ENCODE assay signal across 9 mouse cellular contexts in the genomic region with DNA sequence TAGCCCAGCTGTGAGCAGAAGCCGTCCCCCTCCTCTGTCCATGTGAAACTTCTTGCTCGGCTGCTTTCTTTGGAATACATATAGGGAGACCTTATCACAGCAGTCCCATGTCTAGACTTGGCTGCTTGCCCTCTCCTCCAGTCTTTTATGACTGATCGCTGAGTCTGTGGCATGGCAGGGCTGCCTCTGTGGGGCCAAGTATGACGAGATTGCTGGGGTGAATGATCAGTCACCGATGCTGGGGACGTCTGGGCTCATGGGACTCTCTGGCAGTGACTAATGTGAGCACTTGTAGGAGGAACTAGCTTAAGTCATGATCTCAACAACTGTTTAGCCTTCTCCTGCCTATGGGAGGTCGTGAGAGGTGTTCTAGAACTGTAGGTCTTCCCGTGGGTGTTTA. TPM values are rescaled to one million over a fixed set of nuclear protein-coding genes. Genes with fewer than 3 reads are reported as not detected.
A peak's percentile ranks its signal among the peaks of the same experiment; 100 is the strongest.
DNase-seq lines count a peak whose midpoint lies in the region; ATAC-seq and TF ChIP-seq lines count a peak whose summit lies in the region.
"Had no signal": no experiment of that assay in that cellular context is flagged by ENCODE, and none has a peak within 500 bp of the region (broad histone marks: within the 10 kb centered on the region; RNA-seq: fewer than 3 reads in every experiment).

No protein-coding gene starts in this region.

- no peak for TF ChIP-seq RAD21 in CH12.LX (IDR thresholded peaks at IDR 0.05; ENCODE audit: low read depth, low read length)

- H3K9me3 ChIP-seq in CH12.LX (replicated peaks; ENCODE audit: low read length) = no peaks in the 10 kb centered on the region
- H3K9me3 ChIP-seq in hindbrain, postnatal 0 days (ENCODE audit: low read length) = no peaks in the 10 kb centered on the region
- no peaks in the 10 kb centered on the region for H3K9me3 ChIP-seq in forebrain, embryonic 13.5 days (replicated peaks)

- H3K4me3 ChIP-seq in CH12.LX (replicated peaks in 1 of 3; ENCODE audit: low read depth in 2 of 3, low read length in 2 of 3, poor library complexity in 1 of 3) = no peak overlapping the region
- H3K4me3 ChIP-seq in hindbrain, postnatal 0 days (ENCODE audit: low read length) = no peak overlapping the region
- no peak overlapping the region for H3K4me3 ChIP-seq in forebrain, embryonic 13.5 days

- TF ChIP-seq CTCF in CH12.LX (conservative IDR thresholded peaks at IDR 0.05 in 1 of 2, IDR thresholded peaks at IDR 0.05 in 1 of 2; ENCODE audit: low read depth in 2 of 2, low read length in 2 of 2) = no peak
- TF ChIP-seq CTCF in hindbrain, postnatal 0 days (IDR thresholded peaks at IDR 0.05; ENCODE audit: low read depth) = no peak

- no peaks in the 10 kb centered on the region for H3K27me3 ChIP-seq in CH12.LX (replicated peaks)
- H3K27me3 ChIP-seq in hindbrain, postnatal 0 days (ENCODE audit: insufficient read depth, low read length) = no peaks in the 10 kb centered on the region
- peaks cover 18% of the 10 kb centered on the region for H3K27me3 ChIP-seq in forebrain, embryonic 13.5 days

- H3K79me2 ChIP-seq in CH12.LX (replicated peaks; ENCODE audit: control insufficient read depth, extremely low read depth, insufficient read depth, poor library complexity, severe bottlenecking) = no peaks in the 10 kb centered on the region

- no peak for TF ChIP-seq POLR2A in CH12.LX (IDR thresholded peaks at IDR 0.05; ENCODE audit: low read depth, low read length)

- no peaks in the 10 kb centered on the region for H3K36me3 ChIP-seq in CH12.LX (replicated peaks in 1 of 2; ENCODE audit: control insufficient read depth in 1 of 2, insufficient read depth in 1 of 2, low read length in 1 of 2)
- H3K36me3 ChIP-seq in hindbrain, postnatal 0 days (ENCODE audit: insufficient read depth, low read length) = no peaks in the 10 kb centered on the region
- H3K36me3 ChIP-seq in forebrain, embryonic 13.5 days (ENCODE audit: poor library complexity, severe bottlenecking) = no peaks in the 10 kb centered on the region

- peak; percentile 84 for DNase-seq in CH12.LX (ENCODE audit: extremely low read depth)
- DNase-seq in adrenal gland, adult 2 months = peak; percentile 87
- peak; percentile 60 for DNase-seq in heart, postnatal 25 days (ENCODE audit: low spot score)
- peak; percentile 59 for DNase-seq in lung, postnatal 10 days
- DNase-seq in cerebellum, adult 9-11 months = no peak
- DNase-seq in hindbrain, postnatal 0 days (ENCODE audit: low spot score) = no peak
- no peak for DNase-seq in cerebellum, postnatal 36 days
- DNase-seq: cerebellum, adult 11 months had no signal

- peak overlapping the region; percentile 39; the same call in 1 of the 2 replicates for H3K4me2 ChIP-seq in CH12.LX (ENCODE audit: insufficient read depth, low read depth, poor library complexity, severe bottlenecking)
- no peak overlapping the region for H3K4me2 ChIP-seq in hindbrain, postnatal 0 days (ENCODE audit: low read depth, low read length)
- H3K4me2 ChIP-seq in forebrain, embryonic 13.5 days = no peak overlapping the region

- in situ Hi-C loops in CH12.LX (cut with MboI; ENCODE audit: low pct_ligation_motif_present, low pct_unique_long_range_greater_than_20kb, low sequenced_read_pairs) = no loop called here

- peaks cover 17 to 44% of the 10 kb centered on the region in 2 experiments for H3K4me1 ChIP-seq in CH12.LX (ENCODE audit: control insufficient read depth in 1 of 2, insufficient read depth in 2 of 2)
- peaks cover 4% of the 10 kb centered on the region for H3K4me1 ChIP-seq in hindbrain, postnatal 0 days (ENCODE audit: insufficient read depth, low read length)
- H3K4me1 ChIP-seq in forebrain, embryonic 13.5 days = peaks cover 7% of the 10 kb centered on the region

- H3K9ac ChIP-seq in CH12.LX (ENCODE audit: insufficient read depth, low read depth) = no peak overlapping the region
- H3K9ac ChIP-seq in hindbrain, postnatal 0 days (replicated peaks; ENCODE audit: low read length) = no peak overlapping the region
- no peak overlapping the region for H3K9ac ChIP-seq in forebrain, embryonic 13.5 days

- intact Hi-C loops in heart, postnatal 25 days (cut with DNase I) = no loop called here

- ATAC-seq in hindbrain, postnatal 0 days = no peak
- ATAC-seq in forebrain, embryonic 13.5 days = no peak

- TF ChIP-seq EP300 in CH12.LX (IDR thresholded peaks at IDR 0.05; ENCODE audit: low read length) = peak; percentile 27; the same call in 1 of the 2 replicates

- 37% methylated on average over 8 of the region's 8 CpGs for WGBS in hindbrain, postnatal 0 days
- whole genome bisulfite sequencing in forebrain, embryonic 13.5 days = 79% methylated on average over 8 of the region's 8 CpGs

- H3K27ac ChIP-seq in CH12.LX (ENCODE audit: insufficient read depth, low read depth) = peak overlapping the region; percentile 20; the same call in 1 of the 2 replicates
- no peak overlapping the region for H3K27ac ChIP-seq in hindbrain, postnatal 0 days
- no peak overlapping the region for H3K27ac ChIP-seq in forebrain, embryonic 13.5 days

- dilution Hi-C loops in CH12.LX (cut with MboI; ENCODE audit: extremely low pct_ligation_motif_present, extremely low pct_unique_long_range_greater_than_20kb, low sequenced_read_pairs) = no loop called here

TF ChIP-seq in CH12.LX, 34 proteins besides CTCF, POLR2A, EP300 and RAD21:
- TF ChIP-seq ETS1 (conservative IDR thresholded peaks at IDR 0.05; ENCODE audit: low read depth, low read length) (peak; percentile 21; the same call in 1 of the 2 replicates), ELF1 (IDR thresholded peaks at IDR 0.05; ENCODE audit: low read depth, low read length) (no peak), BHLHE40 (IDR thresholded peaks at IDR 0.05; ENCODE audit: low read depth, low read length) (0 out of 2 replicates have a peak, but pooled peaks have one; percentile 25), CHD1 (IDR thresholded peaks at IDR 0.05; ENCODE audit: low read depth, low read length) (no peak), PAX5 (IDR thresholded peaks at IDR 0.05; ENCODE audit: low read length) (no peak), ZKSCAN1 (IDR thresholded peaks at IDR 0.05; ENCODE audit: borderline replicate concordance, low read depth, low read length) (no peak), SIN3A (IDR thresholded peaks at IDR 0.05; ENCODE audit: low read length) (0 out of 2 replicates have a peak, but pooled peaks have one; percentile 42), POLR2AphosphoS2 (IDR thresholded peaks at IDR 0.05; ENCODE audit: low read depth, low read length) (no peak), ZMIZ1 (IDR thresholded peaks at IDR 0.05; ENCODE audit: low read depth, low read length) (no peak), MYC (IDR thresholded peaks at IDR 0.05; ENCODE audit: low read depth, low read length) (no peak), MXI1 (IDR thresholded peaks at IDR 0.05; ENCODE audit: low read depth, low read length) (no peak)

RNA-seq across cellular contexts. Expression of a gene that starts 21.6 kb away (rescaled TPM):
- 4.1 and 6.1 TPM in 2 replicates for total RNA-seq in CH12.LX (2012; rRNA removed)
- total RNA-seq in CH12.LX (2014; rRNA removed) = 0.04 and 0.16 TPM in 2 replicates
- polyA plus RNA-seq in CH12.LX (2012; ENCODE audit: insufficient read length, low read depth) = 0.27 and 0.37 TPM in 2 replicates
- total RNA-seq in adrenal gland, adult 2 months (2021) = 10 to 100 TPM in 1 of 2 experiments, 1 to 10 TPM in 1; 9.9 to 17.5 TPM
- polyA plus RNA-seq in adrenal gland, adult 2 months (2012; rRNA removed) = 5.1 and 7.9 TPM in 2 replicates
- 10 to 100 TPM; 13.5 to 16.6 TPM for total RNA-seq in heart, postnatal 25 days (2021)
- total RNA-seq in hindbrain, postnatal 0 days (2014; rRNA removed) = 5.4 and 6.8 TPM in 2 replicates
- polyA plus RNA-seq in hindbrain, postnatal 0 days (2015; fragmentation: Nextera tagmentation; extraction: Ambion mirVana) = 1.3 and 1.8 TPM in 2 replicates
- 0.63 and 0.97 TPM in 2 replicates for polyA plus RNA-seq in forebrain, embryonic 13.5 days (2015; fragmentation: Nextera tagmentation; extraction: Ambion mirVana)

Comparison
In these comparisons a context has a peak if more than half of its experiments do, and no peak if none do; other contexts are left out.
1. DNase-seq: peak in CH12.LX (single experiment), adrenal gland, adult 2 months (single experiment), heart, postnatal 25 days (single experiment) and lung, postnatal 10 days (single experiment); none in cerebellum, adult 9-11 months (single experiment), hindbrain, postnatal 0 days (single experiment) and cerebellum, postnatal 36 days (0 of 2).